Mouse (Mus musculus) midbrain, embryonic 13.5 days (tissue): ENCODE data around the gene Dennd1a. TPM values are rescaled to one million over a fixed set of nuclear protein-coding genes. Genes with fewer than 3 reads are reported as not detected.

Experiments
- ATAC-seq: fragments of 200-750 bp; cut with Nextera tagmentation; 2 replicates; pipeline ENCODE4 v1.8.0; 2017; ENCODE audit warnings: mild to moderate bottlenecking, moderate TSS enrichment, moderate library complexity
- H3K27ac ChIP-seq: fragments of 300-500 bp; sonication (generic); 2 replicates; pipeline ENCODE4 v1.5.1; 2015; ENCODE audit warnings: inconsistent platforms, mild to moderate bottlenecking, moderate library complexity
- H3K27me3 ChIP-seq: fragments of 300-500 bp; sonication (generic); 2 replicates; pipeline ENCODE4 v1.6.1; 2015; ENCODE audit warnings: mild to moderate bottlenecking, inconsistent platforms
- H3K36me3 ChIP-seq: fragments of 300-500 bp; sonication (generic); 2 replicates; pipeline ENCODE4 v1.6.1; 2015; ENCODE audit warnings: mild to moderate bottlenecking, inconsistent platforms
- H3K4me1 ChIP-seq: fragments of 300-500 bp; sonication (generic); replicated peaks from 2 replicates; pipeline ENCODE4 v1.6.1; 2015; ENCODE audit warnings: inconsistent platforms
- H3K4me2 ChIP-seq: fragments of 300-500 bp; sonication (generic); replicated peaks from 2 replicates; pipeline ENCODE4 v1.6.1; 2015; ENCODE audit warnings: moderate library complexity, mild to moderate bottlenecking, inconsistent platforms
- H3K4me3 ChIP-seq: fragments of 300-500 bp; sonication (generic); replicated peaks from 2 replicates; pipeline ENCODE4 v1.5.1; 2015; ENCODE audit warnings: mild to moderate bottlenecking, inconsistent platforms
- H3K9ac ChIP-seq: fragments of 300-500 bp; sonication (generic); replicated peaks from 2 replicates; pipeline ENCODE4 v1.6.1; 2015; ENCODE audit warnings: mild to moderate bottlenecking, inconsistent platforms
- H3K9me3 ChIP-seq: fragments of 300-500 bp; sonication (generic); 2 replicates; pipeline ENCODE4 v1.6.1; 2016; ENCODE audit warnings: mild to moderate bottlenecking, inconsistent platforms
- WGBS: fragments of 180-500 bp; shearing (Covaris S2); methylation state at CpG from one replicate; pipeline ENCODE4 v1.1.7; 2015; 5-methylcytosine and 5-hydroxymethylcytosine counted together
- polyA plus RNA-seq: library from polyadenylated mRNA; unstranded; fragments of >200 nt; fragmentation: Nextera tagmentation; extraction: Ambion mirVana; gene quantifications from 2 replicates; pipeline ENCODE4 v1.2.1, GENCODE M21; 2015

The Dennd1a gene
- polyA plus RNA-seq, 1 experiment from 2014 or later: 19.5 TPM

DNA sequence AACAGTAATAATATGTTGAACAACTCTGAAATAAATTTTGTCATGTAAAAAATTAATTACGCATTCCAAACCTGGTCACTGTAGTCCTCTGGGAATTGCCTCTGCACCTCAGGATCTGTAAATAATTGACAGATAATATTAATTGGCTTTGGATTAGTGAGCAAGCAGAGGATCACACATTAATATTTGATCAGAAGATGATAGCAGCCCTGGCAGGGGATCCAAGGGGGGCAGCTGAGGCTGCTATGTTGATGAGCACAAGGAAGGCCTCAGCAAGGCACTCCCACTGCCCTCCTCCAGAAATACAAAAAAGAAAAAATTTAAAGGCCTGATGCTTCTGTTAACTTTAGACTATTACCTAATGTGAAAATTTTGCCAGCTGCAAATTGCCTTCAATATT, 127.5 kb downstream of the Dennd1a start:
- 72% methylated on average over 1 of the region's 1 CpGs for WGBS
- H3K9me3 ChIP-seq: no peaks in the 10 kb centered on the region
- H3K4me1 ChIP-seq: peaks cover 28% of the 10 kb centered on the region
- H3K36me3 ChIP-seq: no peaks in the 10 kb centered on the region
- H3K9ac ChIP-seq: no peak overlapping the region
- 0 out of 2 replicates have a peak, but pooled peaks cover 5% of the 10 kb centered on the region for H3K27me3 ChIP-seq
- H3K4me3 ChIP-seq: no peak overlapping the region
- peak; percentile 73; the same call in 1 of the 2 replicates for ATAC-seq
- H3K27ac ChIP-seq: 0 out of 2 replicates have a peak overlapping the region, but pooled peaks have one; percentile 14
- H3K4me2 ChIP-seq: no peak overlapping the region

DNA sequence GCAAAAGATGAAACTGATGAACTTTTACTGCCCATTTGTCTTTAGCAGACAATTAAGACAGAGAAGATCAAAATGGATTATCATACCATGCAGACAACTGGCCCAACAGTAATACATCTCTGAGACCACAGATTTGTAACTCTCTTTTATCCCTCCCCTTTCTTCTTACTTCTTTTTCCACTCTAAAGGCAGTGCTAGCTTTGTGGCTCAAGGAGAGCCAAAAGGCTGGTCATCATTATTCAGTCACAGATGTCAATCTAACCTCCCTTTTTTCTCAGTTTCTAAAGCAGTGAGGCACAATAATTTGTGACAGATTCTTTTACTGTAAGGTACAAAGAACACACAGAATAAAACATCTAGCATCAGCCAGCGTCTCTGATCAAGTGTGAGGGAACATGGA, 130.2 kb downstream of the Dennd1a start:
- no peaks in the 10 kb centered on the region for H3K36me3 ChIP-seq
- H3K27ac ChIP-seq: peak overlapping the region; percentile 47; the same call in 1 of the 2 replicates
- 3% methylated on average over 1 of the region's 1 CpGs for WGBS
- H3K4me2 ChIP-seq: no peak overlapping the region
- peak; percentile 65 for ATAC-seq
- H3K27me3 ChIP-seq: 0 out of 2 replicates have a peak, but pooled peaks cover 5% of the 10 kb centered on the region
- H3K9ac ChIP-seq: no peak overlapping the region
- H3K9me3 ChIP-seq: no peaks in the 10 kb centered on the region
- H3K4me3 ChIP-seq: no peak overlapping the region
- peaks cover 21% of the 10 kb centered on the region for H3K4me1 ChIP-seq

DNA sequence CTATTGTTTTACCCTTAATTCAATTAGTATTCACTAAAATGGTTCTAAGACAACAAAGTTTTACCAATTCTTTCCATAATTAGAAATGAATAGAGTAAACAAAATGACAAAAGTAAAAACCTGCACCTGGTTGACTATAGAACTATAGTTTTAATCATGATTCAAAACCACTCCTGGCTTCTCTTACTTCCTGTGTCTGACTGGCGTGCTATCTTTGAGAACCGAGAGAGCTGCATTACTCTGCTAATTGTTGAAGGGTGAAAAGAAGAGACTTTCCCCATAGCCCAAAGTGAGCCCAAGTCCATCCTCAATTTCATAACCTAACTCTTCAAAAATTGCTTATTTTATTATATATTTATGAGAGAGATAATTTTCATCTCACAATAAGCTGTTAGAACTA, 131.2 kb downstream of the Dennd1a start:
- Histone ChIP-seq H3K4me1 (peaks cover 18% of the 10 kb centered on the region), H3K4me3 (no peak overlapping the region), H3K27ac (no peak overlapping the region), H3K36me3 (no peaks in the 10 kb centered on the region), H3K9ac (no peak overlapping the region), H3K9me3 (no peaks in the 10 kb centered on the region), H3K4me2 (no peak overlapping the region), H3K27me3 (no peaks in the 10 kb centered on the region)
- no peak for ATAC-seq
- WGBS: 49% methylated on average over 2 of the region's 2 CpGs

DNA sequence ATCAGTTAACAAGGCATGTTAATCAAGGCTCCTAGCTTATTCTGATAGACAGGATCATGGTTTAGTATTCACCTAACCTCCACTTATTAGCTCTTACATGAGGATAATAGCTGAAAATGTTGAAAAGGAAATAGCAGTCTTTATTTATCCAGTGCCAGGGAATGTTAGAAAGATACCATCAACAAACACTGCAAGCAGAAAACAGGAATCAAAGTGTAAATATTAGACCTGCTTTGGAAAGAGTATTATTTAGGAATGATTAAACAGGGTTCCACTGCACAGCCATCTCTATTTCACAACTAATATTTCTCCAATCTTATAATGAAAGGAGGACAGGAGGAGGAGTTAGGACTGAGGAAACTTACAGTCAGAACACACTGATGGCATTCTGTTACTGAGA, 142.4 kb downstream of the Dennd1a start:
- Histone ChIP-seq H3K27me3 (no peaks in the 10 kb centered on the region), H3K9ac (no peak overlapping the region), H3K4me3 (no peak overlapping the region), H3K9me3 (no peaks in the 10 kb centered on the region), H3K4me1 (peaks cover 61% of the 10 kb centered on the region), H3K4me2 (no peak overlapping the region), H3K27ac (peak overlapping the region; percentile 73), H3K36me3 (no peaks in the 10 kb centered on the region)
- ATAC-seq: no peak; the same call in 1 of the 2 replicates

DNA sequence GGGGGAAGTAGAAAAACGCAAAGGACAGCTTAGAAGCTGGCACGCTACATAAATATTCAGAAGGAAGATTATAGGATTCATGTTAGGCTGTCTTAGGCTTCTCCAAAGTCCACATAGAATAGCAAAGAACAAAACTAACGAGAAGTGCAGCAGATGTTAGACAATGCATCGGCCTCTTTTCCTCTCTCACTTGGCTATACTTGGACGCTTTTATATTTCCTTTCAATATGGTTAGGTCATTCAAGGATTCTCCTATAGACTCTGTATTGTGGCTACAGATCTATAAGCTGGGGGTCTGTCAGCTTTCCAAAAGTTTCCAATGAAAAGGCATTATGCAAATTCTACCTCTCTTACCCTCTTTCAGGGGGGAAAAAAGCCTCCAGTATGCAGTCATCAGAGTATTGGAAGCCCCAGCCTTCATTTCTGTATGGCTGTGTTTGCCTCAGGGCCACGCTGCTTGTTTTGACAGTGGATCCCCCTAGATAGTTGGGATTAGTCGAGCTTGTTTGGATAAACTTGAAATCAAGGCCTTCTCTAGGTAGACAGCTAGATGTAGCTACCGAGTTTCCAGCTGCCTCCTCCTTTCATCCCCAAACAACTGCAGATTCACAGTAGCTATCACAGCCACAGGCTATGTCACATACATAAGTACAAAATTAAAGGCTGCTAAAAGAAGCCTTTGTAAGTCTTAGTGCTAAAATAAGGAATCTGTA, 143.0 kb downstream of the Dennd1a start:
- WGBS: 5% methylated on average over 8 of the region's 8 CpGs
- H3K27me3 ChIP-seq: no peaks in the 10 kb centered on the region
- peaks cover 65% of the 10 kb centered on the region for H3K4me1 ChIP-seq
- H3K4me2 ChIP-seq: peak overlapping the region; percentile 4; the same call in 1 of the 2 replicates
- no peaks in the 10 kb centered on the region for H3K36me3 ChIP-seq
- no peaks in the 10 kb centered on the region for H3K9me3 ChIP-seq
- H3K4me3 ChIP-seq: no peak overlapping the region
- peak overlapping the region; percentile 73 for H3K27ac ChIP-seq
- peak; percentile 92 for ATAC-seq
- 0 out of 2 replicates have a peak overlapping the region, but pooled peaks have one; percentile 29 for H3K9ac ChIP-seq

DNA sequence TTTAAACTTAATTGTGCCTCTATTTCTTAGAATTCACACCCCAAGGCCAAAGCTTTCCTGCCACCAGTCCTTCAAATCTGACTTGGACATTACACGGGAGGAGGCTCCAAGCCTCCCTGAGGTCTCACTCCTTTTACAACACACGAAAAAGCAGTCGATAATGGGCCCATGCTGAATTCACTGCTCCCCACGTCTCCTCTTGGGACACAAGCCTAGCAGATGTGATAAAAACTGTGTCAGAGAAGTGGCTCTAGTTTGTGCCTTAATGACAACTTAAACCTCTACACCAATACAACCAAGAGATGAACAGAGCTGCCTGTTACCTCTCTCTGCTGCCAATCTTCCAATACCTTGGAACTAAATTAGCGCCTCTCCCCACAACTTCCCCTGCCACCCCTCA, 144.3 kb downstream of the Dennd1a start:
- H3K9me3 ChIP-seq: no peaks in the 10 kb centered on the region
- peaks cover 71% of the 10 kb centered on the region for H3K4me1 ChIP-seq
- H3K4me2 ChIP-seq: no peak overlapping the region
- no peak overlapping the region for H3K4me3 ChIP-seq
- peak overlapping the region; percentile 74 for H3K27ac ChIP-seq
- no peaks in the 10 kb centered on the region for H3K36me3 ChIP-seq
- no peak overlapping the region for H3K9ac ChIP-seq
- WGBS: 19% methylated on average over 5 of the region's 5 CpGs
- H3K27me3 ChIP-seq: no peaks in the 10 kb centered on the region
- no peak; the same call in 1 of the 2 replicates for ATAC-seq

DNA sequence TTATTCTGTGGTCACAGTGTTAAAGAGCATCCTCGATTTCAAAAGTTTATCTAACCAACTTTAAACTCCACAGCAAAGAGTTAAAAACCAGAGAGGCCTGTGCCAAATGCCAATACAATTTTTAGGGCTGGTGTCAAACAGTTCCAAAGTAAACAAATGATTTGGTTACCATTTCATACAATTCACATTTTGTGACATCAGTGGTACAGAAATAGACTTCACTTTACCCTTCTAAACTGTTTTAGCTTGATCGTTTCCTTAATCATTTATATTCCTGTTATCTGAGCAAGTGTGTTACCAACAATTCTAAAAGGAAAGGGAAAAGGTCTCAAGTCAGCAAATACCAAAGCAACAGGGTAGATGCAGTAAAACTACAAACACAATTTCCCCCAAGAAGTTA, 145.0 kb downstream of the Dennd1a start:
- no peaks in the 10 kb centered on the region for H3K9me3 ChIP-seq
- no peak overlapping the region for H3K4me3 ChIP-seq
- H3K36me3 ChIP-seq: no peaks in the 10 kb centered on the region
- H3K27me3 ChIP-seq: no peaks in the 10 kb centered on the region
- H3K9ac ChIP-seq: no peak overlapping the region
- H3K4me2 ChIP-seq: no peak overlapping the region
- no peak for ATAC-seq
- H3K4me1 ChIP-seq: peaks cover 76% of the 10 kb centered on the region
- peak overlapping the region; percentile 53 for H3K27ac ChIP-seq
- WGBS: 58% methylated on average over 2 of the region's 2 CpGs

DNA sequence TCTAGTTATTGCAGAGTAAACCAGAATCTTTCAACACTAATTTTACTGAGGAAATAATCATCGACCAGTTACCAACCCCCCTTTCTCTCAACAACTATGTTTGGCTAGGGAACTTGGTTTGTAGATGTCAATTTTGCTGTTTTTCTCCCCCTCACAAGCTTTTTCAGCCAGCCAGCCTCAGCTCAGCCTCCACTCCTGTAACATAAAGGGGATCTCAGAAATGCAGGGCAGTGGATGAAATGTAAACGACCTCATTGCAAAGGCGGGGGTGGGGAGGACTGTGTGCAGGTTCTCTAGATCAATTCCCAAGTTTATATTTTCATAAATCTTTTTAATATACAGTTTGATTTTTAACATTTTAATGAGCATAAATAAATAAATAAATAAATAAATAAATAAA, 147.7 kb downstream of the Dennd1a start:
- no peaks in the 10 kb centered on the region for H3K36me3 ChIP-seq
- H3K4me3 ChIP-seq: no peak overlapping the region
- ATAC-seq: no peak
- H3K27me3 ChIP-seq: no peaks in the 10 kb centered on the region
- no peak overlapping the region for H3K9ac ChIP-seq
- no peaks in the 10 kb centered on the region for H3K9me3 ChIP-seq
- H3K4me2 ChIP-seq: no peak overlapping the region
- 42% methylated on average over 3 of the region's 3 CpGs for WGBS
- H3K27ac ChIP-seq: 0 out of 2 replicates have a peak overlapping the region, but pooled peaks have one; percentile 39
- peaks cover 59% of the 10 kb centered on the region for H3K4me1 ChIP-seq

DNA sequence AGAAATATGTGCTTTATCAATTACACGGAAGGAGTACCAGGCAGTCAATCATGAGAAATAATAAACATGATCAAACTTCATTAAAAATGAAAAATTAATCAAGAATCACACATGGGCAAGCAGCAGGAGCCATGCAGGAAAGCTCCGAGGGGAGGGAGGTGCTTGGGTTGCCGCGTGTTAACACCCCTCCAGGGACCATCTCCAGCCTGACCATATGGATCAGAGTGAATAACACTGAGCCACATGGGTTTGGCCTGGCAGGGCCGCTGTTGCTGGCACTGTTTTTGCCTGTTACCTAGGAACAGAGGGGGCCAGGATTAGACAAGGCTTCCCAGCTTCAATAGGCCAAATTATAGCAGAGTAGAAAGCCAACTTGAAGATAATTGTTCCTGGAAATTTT, 150.1 kb downstream of the Dennd1a start:
- Histone ChIP-seq H3K27ac (no peak overlapping the region), H3K9ac (no peak overlapping the region), H3K36me3 (no peaks in the 10 kb centered on the region), H3K4me3 (no peak overlapping the region), H3K9me3 (no peaks in the 10 kb centered on the region), H3K4me2 (no peak overlapping the region), H3K27me3 (no peaks in the 10 kb centered on the region), H3K4me1 (peaks cover 37% of the 10 kb centered on the region)
- 24% methylated on average over 5 of the region's 5 CpGs for WGBS
- peak; percentile 79 for ATAC-seq

DNA sequence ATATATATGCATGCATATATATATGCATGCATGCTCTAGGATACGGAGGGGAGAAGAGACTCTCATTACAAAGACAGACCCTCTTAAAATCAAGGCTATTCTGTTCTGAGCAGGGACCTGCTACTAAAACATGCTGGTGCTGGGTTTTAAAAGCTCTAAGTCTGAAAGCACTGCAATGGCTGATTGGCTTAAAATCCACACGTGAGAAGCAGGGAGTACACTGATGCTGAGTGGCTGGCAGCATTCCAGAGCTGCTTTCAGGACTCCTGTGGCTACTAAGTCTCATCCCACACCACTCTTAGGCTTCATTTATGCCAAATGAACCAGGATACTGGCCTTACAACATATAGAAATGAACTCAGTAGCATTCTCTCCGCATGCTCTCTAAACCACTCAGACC, 151.8 kb downstream of the Dennd1a start:
- no peak overlapping the region for H3K4me2 ChIP-seq
- ATAC-seq: peak; percentile 40
- H3K4me1 ChIP-seq: peaks cover 27% of the 10 kb centered on the region
- WGBS: 43% methylated on average over 3 of the region's 3 CpGs
- no peak overlapping the region for H3K9ac ChIP-seq
- no peaks in the 10 kb centered on the region for H3K36me3 ChIP-seq
- no peaks in the 10 kb centered on the region for H3K27me3 ChIP-seq
- H3K27ac ChIP-seq: no peak overlapping the region
- no peaks in the 10 kb centered on the region for H3K9me3 ChIP-seq
- H3K4me3 ChIP-seq: no peak overlapping the region

DNA sequence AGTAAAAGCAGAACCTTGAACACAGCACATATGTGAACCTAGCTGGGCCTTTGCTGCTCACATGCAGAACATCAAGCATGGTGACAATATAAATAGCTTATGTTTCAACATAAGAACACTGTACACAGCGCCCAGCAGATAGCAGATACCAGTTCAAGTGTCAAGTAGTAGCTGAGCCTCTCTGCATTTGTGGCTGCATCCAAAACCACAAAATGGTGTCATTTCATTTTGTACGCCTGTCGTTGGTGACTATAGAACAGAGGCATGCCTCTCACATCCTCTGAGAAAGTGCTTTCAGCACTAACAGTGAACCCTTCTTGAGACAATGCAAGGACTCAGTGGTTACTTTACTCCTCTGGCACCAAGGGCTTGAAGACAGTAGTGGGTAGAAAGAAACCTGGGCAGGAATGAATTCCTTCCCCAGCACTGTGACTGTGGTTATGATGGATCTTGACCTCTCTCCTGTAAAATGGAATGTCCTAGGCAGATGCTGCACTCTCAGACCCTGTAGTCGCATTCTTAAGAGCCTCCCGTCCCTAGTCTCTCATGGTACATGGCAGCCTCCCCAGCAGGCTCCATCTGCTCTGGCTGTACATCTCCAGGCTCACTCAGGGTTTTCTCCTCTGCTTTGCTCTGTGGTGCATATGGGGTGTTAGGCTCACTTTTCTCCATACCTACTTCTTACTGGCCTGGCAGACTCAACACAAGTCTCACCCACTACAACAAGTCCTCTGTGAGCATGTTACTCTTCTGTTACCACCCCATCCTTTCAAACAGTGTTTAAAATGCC, 154.0 kb downstream of the Dennd1a start:
- H3K4me2 ChIP-seq: no peak overlapping the region
- no peaks in the 10 kb centered on the region for H3K9me3 ChIP-seq
- H3K27me3 ChIP-seq: no peaks in the 10 kb centered on the region
- 83% methylated on average over 5 of the region's 5 CpGs for WGBS
- no peak overlapping the region for H3K4me3 ChIP-seq
- H3K27ac ChIP-seq: no peak overlapping the region
- H3K9ac ChIP-seq: no peak overlapping the region
- H3K36me3 ChIP-seq: no peaks in the 10 kb centered on the region
- no peak for ATAC-seq
- H3K4me1 ChIP-seq: peaks cover 14% of the 10 kb centered on the region

DNA sequence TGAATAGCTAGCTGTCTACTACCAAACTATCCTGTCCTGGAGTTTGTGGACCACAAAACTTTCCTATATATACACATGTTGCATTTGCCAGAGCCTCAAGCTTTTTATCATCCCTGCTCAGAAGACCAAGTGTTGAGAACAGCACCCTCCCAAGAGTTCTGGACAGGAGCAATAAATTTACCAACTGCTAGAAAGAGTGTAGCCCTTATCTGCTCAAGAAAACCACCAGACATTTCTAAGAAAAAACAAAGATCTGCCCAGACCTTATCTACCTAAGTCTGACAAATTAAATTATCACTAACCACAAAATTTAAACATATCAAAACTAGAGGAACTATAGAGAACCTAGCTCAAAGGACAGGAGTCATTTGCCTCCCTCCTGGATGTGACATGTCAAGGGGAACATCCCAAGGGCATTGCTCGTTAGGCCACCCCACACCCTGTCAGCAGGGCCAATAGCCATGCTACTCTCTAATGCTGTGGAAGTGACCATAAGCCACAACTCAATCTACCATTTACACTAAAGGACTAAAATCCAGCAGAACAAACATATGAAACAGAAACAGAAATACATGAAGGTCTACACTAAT, 154.9 kb downstream of the Dennd1a start:
- H3K36me3 ChIP-seq: no peaks in the 10 kb centered on the region
- H3K9ac ChIP-seq: no peak overlapping the region
- H3K4me1 ChIP-seq: peaks cover 7% of the 10 kb centered on the region
- no peaks in the 10 kb centered on the region for H3K9me3 ChIP-seq
- no peak overlapping the region for H3K27ac ChIP-seq
- ATAC-seq: no peak
- 90% methylated on average over 1 of the region's 1 CpGs for WGBS
- no peak overlapping the region for H3K4me3 ChIP-seq
- no peaks in the 10 kb centered on the region for H3K27me3 ChIP-seq
- H3K4me2 ChIP-seq: no peak overlapping the region
